Mouse (Mus musculus): ENCODE measurements at regions not wholly inside any gene's neighbourhood (a gene's known extent, or its start where the extent isn't known, plus 50 kb on each side); places are given as distances from the start of the nearest gene placed in this dataset.

- TF ChIP-seq CTCF (IDR thresholded peaks at IDR 0.05; ENCODE audit: borderline replicate concordance, insufficient read depth, low read length) (no peak), POLR2A (IDR thresholded peaks at IDR 0.05; ENCODE audit: low read depth, low read length) (no peak)
These were observed 74.0 kb upstream of the Egr2 start for GRCm38 (mm10) chr10:67461321-67461720.
